Mouse (Mus musculus) intestine, postnatal 0 days (tissue): ENCODE data around the gene Sprtn. TPM values are rescaled to one million over a fixed set of nuclear protein-coding genes. Genes with fewer than 3 reads are reported as not detected.
A peak's percentile ranks its signal among the peaks of the same experiment; 100 is the strongest.

Experiments used
- ATAC-seq: fragments of 200-750 bp; cut with Nextera tagmentation; 2 replicates; pipeline ENCODE4 v1.8.0; 2017; ENCODE audit warnings: mild to moderate bottlenecking, moderate TSS enrichment, moderate library complexity
- H3K27ac ChIP-seq: fragments of 300-500 bp; sonication (generic); 2 replicates; pipeline ENCODE4 v1.5.1; 2014; ENCODE audit warnings: mild to moderate bottlenecking, low read depth, low read length, moderate library complexity
- H3K27me3 ChIP-seq: fragments of 300-500 bp; sonication (generic); replicated peaks from 2 replicates; pipeline ENCODE4 v1.6.1; 2014; ENCODE audit warnings: low read length, mixed read lengths; ENCODE audit not compliant: control insufficient read depth, insufficient read depth
- H3K36me3 ChIP-seq: fragments of 300-500 bp; sonication (generic); 2 replicates; pipeline ENCODE4 v1.6.1; 2014; ENCODE audit warnings: mild to moderate bottlenecking, moderate library complexity; ENCODE audit not compliant: control insufficient read depth, insufficient read depth
- H3K4me1 ChIP-seq: fragments of 300-500 bp; sonication (generic); replicated peaks from 2 replicates; pipeline ENCODE4 v1.6.1; 2014; ENCODE audit warnings: antibody characterized with exemption, low read length, mixed read lengths; ENCODE audit not compliant: control insufficient read depth, insufficient read depth
- H3K4me2 ChIP-seq: fragments of 300-500 bp; sonication (generic); replicated peaks from 2 replicates; pipeline ENCODE4 v1.6.1; 2014; ENCODE audit warnings: low read depth, mild to moderate bottlenecking, moderate library complexity
- H3K4me3 ChIP-seq: fragments of 300-500 bp; sonication (generic); 2 replicates; pipeline ENCODE4 v1.5.1; 2014; ENCODE audit warnings: low read depth, low read length
- H3K9ac ChIP-seq: fragments of 300-500 bp; sonication (generic); 2 replicates; pipeline ENCODE4 v1.6.1; 2014; ENCODE audit warnings: mild to moderate bottlenecking, low read depth, low read length
- H3K9me3 ChIP-seq: fragments of 300-500 bp; sonication (generic); 2 replicates; pipeline ENCODE4 v1.6.1; 2016; ENCODE audit warnings: mixed run types; ENCODE audit not compliant: control insufficient read depth
- CTCF ChIP-seq: sonication (generic); IDR thresholded peaks from 2 replicates; pipeline ENCODE4 v1.5.1; 2016; ENCODE audit warnings: low read depth, mild to moderate bottlenecking, control low read depth, antibody characterized with exemption, moderate library complexity
- WGBS: fragments of 180-500 bp; shearing (Covaris S2); extraction: QIAGEN DNeasy Blood & Tissue Kit; methylation state at CpG from one replicate; pipeline ENCODE4 v1.1.7; 2014; 5-methylcytosine and 5-hydroxymethylcytosine counted together
- polyA plus RNA-seq: library from polyadenylated mRNA; unstranded; fragments of >200 nt; fragmentation: Nextera tagmentation; extraction: Ambion mirVana; gene quantifications from 2 replicates; pipeline ENCODE4 v1.2.1, GENCODE M21; 2015

Gene Sprtn
- polyA plus RNA-seq, 1 experiment from 2014 or later: 4.5 TPM

GRCm38 (mm10) chr8:124863729-124864128, 34.0 kb upstream of the Sprtn start:
- Histone ChIP-seq H3K27me3 (no peaks in the 10 kb centered on the region), H3K4me1 (no peaks in the 10 kb centered on the region), H3K9ac (peak overlapping the region; percentile 92), H3K27ac (no peak overlapping the region), H3K4me2 (peak overlapping the region; percentile 79), H3K9me3 (no peaks in the 10 kb centered on the region), H3K4me3 (peak overlapping the region; percentile 91), H3K36me3 (peaks cover 9% of the 10 kb centered on the region; the same call in 1 of the 2 replicates)
- TF ChIP-seq CTCF: peak; percentile 10; the same call in 1 of the 2 replicates
- no peak for ATAC-seq
- 4% methylated on average over 8 of the region's 8 CpGs for WGBS

GRCm38 (mm10) chr8:124866669-124867068, 31.0 kb upstream of the Sprtn start:
- no peaks in the 10 kb centered on the region for H3K27me3 ChIP-seq
- H3K9me3 ChIP-seq: no peaks in the 10 kb centered on the region
- no peak overlapping the region for H3K4me3 ChIP-seq
- no peak overlapping the region for H3K9ac ChIP-seq
- H3K4me2 ChIP-seq: no peak overlapping the region
- no peak for ATAC-seq
- H3K4me1 ChIP-seq: no peaks in the 10 kb centered on the region
- whole genome bisulfite sequencing: 45% methylated on average over 3 of the region's 3 CpGs
- H3K36me3 ChIP-seq: peaks cover 13% of the 10 kb centered on the region; the same call in 1 of the 2 replicates
- no peak for TF ChIP-seq CTCF
- H3K27ac ChIP-seq: no peak overlapping the region

DNA sequence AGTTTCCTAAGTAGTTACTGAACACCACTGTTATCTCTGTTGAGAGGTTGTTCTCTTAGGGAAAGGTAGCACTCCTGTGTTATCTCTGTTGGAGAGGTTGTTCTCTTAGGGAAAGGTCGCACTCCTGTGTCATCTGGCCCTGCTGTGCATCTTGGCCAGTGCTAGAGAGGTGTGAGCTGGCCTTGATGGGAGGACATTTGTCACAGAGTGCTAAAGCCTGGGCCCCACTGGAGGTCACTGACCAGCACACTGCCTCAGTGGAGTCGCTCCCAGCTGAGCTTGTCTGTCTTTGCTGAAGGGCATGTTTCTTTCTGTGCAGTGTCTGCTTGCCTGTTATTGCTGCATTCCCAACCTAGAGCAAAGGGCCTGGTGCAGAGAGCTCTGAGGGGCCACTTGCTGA, 30.6 kb upstream of the Sprtn start:
- 41% methylated on average over 2 of the region's 2 CpGs for WGBS
- Histone ChIP-seq H3K4me1 (no peaks in the 10 kb centered on the region), H3K4me2 (no peak overlapping the region), H3K36me3 (peaks cover 17% of the 10 kb centered on the region; the same call in 1 of the 2 replicates), H3K27ac (no peak overlapping the region), H3K27me3 (no peaks in the 10 kb centered on the region), H3K9me3 (no peaks in the 10 kb centered on the region), H3K4me3 (no peak overlapping the region), H3K9ac (no peak overlapping the region)
- no peak for TF ChIP-seq CTCF
- ATAC-seq: no peak

DNA sequence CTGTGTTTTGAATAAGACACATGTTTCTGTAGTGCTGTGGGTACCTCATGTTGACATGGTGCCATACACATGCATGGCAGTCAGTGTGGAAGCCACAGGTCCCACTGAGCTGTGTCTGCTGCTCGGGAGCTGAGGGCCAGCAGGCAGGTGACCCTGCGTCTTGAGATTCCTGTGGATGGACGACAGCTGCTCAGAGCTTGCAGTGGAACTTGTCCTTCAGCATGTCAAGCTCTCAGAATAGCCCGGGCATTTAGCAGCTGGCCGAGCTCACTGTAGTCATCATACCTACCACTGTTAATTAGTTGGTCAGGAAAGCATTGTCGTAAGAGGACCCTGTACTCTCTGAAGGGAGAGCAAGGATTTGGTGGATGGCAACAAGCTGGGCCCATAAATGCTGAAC, 28.0 kb upstream of the Sprtn start:
- no peak for TF ChIP-seq CTCF
- no peak for ATAC-seq
- H3K4me2 ChIP-seq: no peak overlapping the region
- no peaks in the 10 kb centered on the region for H3K4me1 ChIP-seq
- H3K9me3 ChIP-seq: no peaks in the 10 kb centered on the region
- H3K9ac ChIP-seq: no peak overlapping the region
- H3K27ac ChIP-seq: no peak overlapping the region
- H3K27me3 ChIP-seq: no peaks in the 10 kb centered on the region
- no peak overlapping the region for H3K4me3 ChIP-seq
- peaks cover 40% of the 10 kb centered on the region for H3K36me3 ChIP-seq
- 81% methylated on average over 6 of the region's 6 CpGs for WGBS

- Histone ChIP-seq H3K9ac (no peak overlapping the region), H3K36me3 (peaks cover 52% of the 10 kb centered on the region), H3K27me3 (no peaks in the 10 kb centered on the region), H3K9me3 (no peaks in the 10 kb centered on the region), H3K27ac (no peak overlapping the region), H3K4me2 (no peak overlapping the region), H3K4me1 (no peaks in the 10 kb centered on the region), H3K4me3 (no peak overlapping the region)
- ATAC-seq: no peak
- no peak for TF ChIP-seq CTCF
- WGBS: 56% methylated on average over 7 of the region's 7 CpGs
Measured at GRCm38 (mm10) chr8:124871474-124871873, 26.2 kb upstream of the Sprtn start.

DNA sequence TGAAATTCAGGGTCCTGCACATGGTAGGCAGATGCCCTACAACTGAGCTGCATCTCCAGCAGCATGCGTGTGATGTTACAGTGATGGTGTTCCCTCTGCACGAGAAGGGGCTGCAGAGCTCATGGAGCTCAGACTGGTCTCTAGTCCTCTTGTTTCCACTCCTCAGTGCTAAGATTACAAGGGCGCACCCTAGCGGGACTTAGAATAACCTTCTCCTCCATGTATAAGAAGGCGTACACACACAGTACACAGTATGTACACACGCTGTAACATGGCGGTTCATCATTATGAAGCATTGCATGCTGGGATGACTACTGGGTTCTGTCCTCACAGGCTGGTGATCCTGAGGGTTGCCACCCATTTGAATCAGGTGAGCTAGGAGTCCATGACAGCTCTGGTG, 25.6 kb upstream of the Sprtn start:
- H3K27ac ChIP-seq: peak overlapping the region; percentile 0; the same call in 1 of the 2 replicates
- no peak overlapping the region for H3K9ac ChIP-seq
- H3K4me3 ChIP-seq: no peak overlapping the region
- no peak for ATAC-seq
- TF ChIP-seq CTCF: no peak
- no peaks in the 10 kb centered on the region for H3K27me3 ChIP-seq
- H3K36me3 ChIP-seq: peaks cover 59% of the 10 kb centered on the region
- no peaks in the 10 kb centered on the region for H3K9me3 ChIP-seq
- H3K4me2 ChIP-seq: no peak overlapping the region
- whole genome bisulfite sequencing: 92% methylated on average over 7 of the region's 7 CpGs
- H3K4me1 ChIP-seq: no peaks in the 10 kb centered on the region

DNA sequence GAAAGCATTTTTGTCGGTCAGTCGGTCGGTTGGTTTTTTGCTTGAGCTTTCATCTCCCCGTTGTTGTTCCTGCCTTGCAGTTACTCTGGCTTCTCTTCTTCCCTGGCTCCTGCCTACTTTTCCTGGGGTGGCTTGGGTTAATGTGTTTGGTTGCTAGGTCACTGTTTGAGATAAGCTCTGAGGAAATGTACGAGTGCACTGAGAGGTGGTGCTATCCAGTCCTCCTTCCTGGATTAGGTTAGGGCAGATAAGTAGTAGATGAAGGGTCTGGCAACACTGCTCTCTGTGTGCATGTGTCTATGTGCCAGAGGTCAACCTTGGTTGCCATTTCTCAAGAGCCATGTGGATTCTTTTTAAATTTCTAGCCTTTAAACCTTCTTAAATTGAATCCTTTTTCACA, 25.0 kb upstream of the Sprtn start:
- no peak for ATAC-seq

More for the DNA sequence above, 25.0 kb upstream of the Sprtn start:
- no peaks in the 10 kb centered on the region for H3K4me1 ChIP-seq
- peaks cover 64% of the 10 kb centered on the region for H3K36me3 ChIP-seq
- H3K4me2 ChIP-seq: no peak overlapping the region
- no peak overlapping the region for H3K27ac ChIP-seq
- no peak overlapping the region for H3K4me3 ChIP-seq
- 57% methylated on average over 5 of the region's 5 CpGs for WGBS
- TF ChIP-seq CTCF: no peak
- H3K9me3 ChIP-seq: no peaks in the 10 kb centered on the region
- H3K9ac ChIP-seq: no peak overlapping the region
- H3K27me3 ChIP-seq: no peaks in the 10 kb centered on the region
